Mouse (Mus musculus): Measurements from ENCODE around the gene Ndufa11.

- TF ChIP-seq GATA1 (IDR thresholded peaks at IDR 0.05; ENCODE audit: borderline replicate concordance, low read length), result no peak
- TF ChIP-seq FLI1 (IDR thresholded peaks at IDR 0.05; ENCODE audit: low read length), result no peak
Measured at GRCm38 (mm10) chr17:56693395-56693794, 24.2 kb upstream of the Ndufa11 start.
